Mouse (Mus musculus): ENCODE measurements around the gene Zfp607a.
"Not testable (repeated sequence)": the region's sequence is repeated elsewhere in the genome, so short reads cannot be mapped to it uniquely, and the experiment has no call there.

The Zfp607a gene

GRCm38 (mm10) chr7:27857227-27857626 is at the start of gene Zfp607a:
Gene Zfp607a (plus strand): TSS chr7:27857527.
- DNase-seq (ENCODE audit: low read depth, low spot score) = no peak

GRCm38 (mm10) chr7:27818526-27819110 is 38.7 kb upstream of the Zfp607a start:
- DNase-seq (ENCODE audit: low read depth, low spot score) = no peak

- DNase-seq (ENCODE audit: low read depth, low spot score) = no peak
These were observed 34.7 kb upstream of the Zfp607a start for GRCm38 (mm10) chr7:27822611-27823010.

GRCm38 (mm10) chr7:27834131-27834530 is 23.2 kb upstream of the Zfp607a start:
- no peak for DNase-seq (ENCODE audit: low read depth, low spot score)

- no peak for DNase-seq (ENCODE audit: low read depth, low spot score)
These were observed 19.4 kb upstream of the Zfp607a start for GRCm38 (mm10) chr7:27837896-27838295.

- peak; percentile 36 for DNase-seq (ENCODE audit: low read depth, low spot score)
These were observed 18.7 kb upstream of the Zfp607a start, which contains the start of gene Zfp59 for GRCm38 (mm10) chr7:27838323-27839249. Gene Zfp59 (plus strand): TSS chr7:27838607.

GRCm38 (mm10) chr7:27839596-27839995 is 17.7 kb upstream of the Zfp607a start:
- no peak for DNase-seq (ENCODE audit: low read depth, low spot score)

- no peak for DNase-seq (ENCODE audit: low read depth, low spot score)
These were observed 17.2 kb upstream of the Zfp607a start for GRCm38 (mm10) chr7:27840104-27840503.

- DNase-seq (ENCODE audit: low read depth, low spot score) = no peak
These were observed 2.2 kb downstream of the Zfp607a start for GRCm38 (mm10) chr7:27859301-27860251.

GRCm38 (mm10) chr7:27860396-27861235 is 3.3 kb downstream of the Zfp607a start:
- DNase-seq (ENCODE audit: low read depth, low spot score) = peak; percentile 27

- not testable (repeated sequence) for DNase-seq (ENCODE audit: low read depth, low spot score)
These were observed 5.3 kb downstream of the Zfp607a start for GRCm38 (mm10) chr7:27862578-27862977.

- DNase-seq (ENCODE audit: low read depth, low spot score) = no peak
These were observed 24.4 kb downstream of the Zfp607a start for GRCm38 (mm10) chr7:27881721-27882120.

- no peak for DNase-seq (ENCODE audit: low read depth, low spot score)
These were observed 43.3 kb downstream of the Zfp607a start for GRCm38 (mm10) chr7:27900601-27901000.

- DNase-seq (ENCODE audit: low read depth, low spot score) = no peak
These were observed 47.9 kb downstream of the Zfp607a start for GRCm38 (mm10) chr7:27905061-27905848.

- not testable (repeated sequence) for DNase-seq (ENCODE audit: low read depth, low spot score)
These were observed 53.6 kb downstream of the Zfp607a start for GRCm38 (mm10) chr7:27910952-27911351.

GRCm38 (mm10) chr7:27927041-27927440 is 69.7 kb downstream of the Zfp607a start:
- not testable (repeated sequence) for DNase-seq (ENCODE audit: low read depth, low spot score)

GRCm38 (mm10) chr7:27928818-27929695 is 71.7 kb downstream of the Zfp607a start, which contains the start of gene Zfp974:
Gene Zfp974 (minus strand): TSS chr7:27929460.
- no peak for DNase-seq (ENCODE audit: low read depth, low spot score)

Measured in c-Kit-negative CD71-positive TER-119-positive erythroid progenitor cells, embryonic 14.5 days (primary cell).